Mouse (Mus musculus): ENCODE data around the gene Cadps.
"Not testable (repeated sequence)": the region's sequence is repeated elsewhere in the genome, so short reads cannot be mapped to it uniquely, and the experiment has no call there.

The Cadps gene

DNA sequence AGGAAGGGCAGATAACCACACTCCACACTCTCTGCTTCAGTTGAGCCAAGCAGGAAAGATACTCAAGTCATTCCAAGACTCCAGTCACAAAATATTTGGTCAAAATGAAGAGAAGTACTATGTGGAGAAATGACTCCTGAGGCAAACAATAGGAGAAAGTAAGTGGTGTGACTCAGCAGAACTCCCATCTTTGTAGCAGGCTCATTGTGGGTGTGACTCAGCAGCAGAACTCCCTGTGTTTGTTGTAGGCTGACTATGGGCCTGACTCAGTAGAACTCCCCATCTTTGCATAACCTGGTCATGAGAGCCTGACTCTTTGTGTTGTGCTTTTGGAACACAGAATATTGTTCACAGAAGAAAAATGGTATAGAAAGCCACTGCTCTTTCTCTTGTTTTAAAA, 231.1 kb downstream of the Cadps start:
- no peak for DNase-seq (ENCODE audit: low read depth, low spot score)

DNA sequence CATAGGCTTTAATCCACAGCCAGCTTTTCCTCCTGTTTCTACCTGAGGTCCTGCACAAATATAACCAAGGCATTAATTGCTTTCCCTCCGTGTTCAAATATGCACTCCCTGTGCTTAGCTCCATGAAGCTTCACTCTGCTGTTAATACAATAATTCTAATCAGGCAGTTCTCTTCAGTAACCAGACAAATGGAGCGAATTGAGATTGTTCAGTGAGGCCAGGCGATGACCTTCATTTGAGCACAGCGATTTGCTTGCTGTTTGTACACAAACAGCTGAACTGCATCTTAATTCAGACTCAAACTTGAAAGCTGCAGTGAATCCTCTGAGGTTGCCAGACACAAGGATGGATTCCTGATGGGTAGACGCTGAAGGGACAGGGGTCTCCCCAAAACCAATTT, 239.3 kb downstream of the Cadps start:
- no peak for DNase-seq (ENCODE audit: low read depth, low spot score)

DNA sequence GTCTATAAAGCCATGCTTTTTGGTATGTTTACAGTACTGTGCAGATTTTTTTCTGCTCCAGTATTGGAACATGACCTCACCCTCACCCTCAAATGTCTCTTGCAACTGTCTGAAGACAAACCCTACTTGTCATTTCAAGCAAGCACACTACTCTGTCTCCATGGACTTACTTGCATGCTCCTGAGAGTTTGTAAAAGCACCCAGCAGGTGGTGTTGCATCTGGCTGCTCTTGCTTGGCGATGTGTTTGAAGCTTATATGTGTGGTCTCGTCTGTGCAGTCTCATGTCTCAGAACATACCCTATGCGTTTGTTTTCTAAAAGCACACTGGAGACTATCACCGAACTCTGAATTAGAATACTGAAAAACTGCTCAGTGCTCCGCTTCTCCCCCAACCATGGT, 241.2 kb downstream of the Cadps start:
- no peak for DNase-seq (ENCODE audit: low read depth, low spot score)

DNA sequence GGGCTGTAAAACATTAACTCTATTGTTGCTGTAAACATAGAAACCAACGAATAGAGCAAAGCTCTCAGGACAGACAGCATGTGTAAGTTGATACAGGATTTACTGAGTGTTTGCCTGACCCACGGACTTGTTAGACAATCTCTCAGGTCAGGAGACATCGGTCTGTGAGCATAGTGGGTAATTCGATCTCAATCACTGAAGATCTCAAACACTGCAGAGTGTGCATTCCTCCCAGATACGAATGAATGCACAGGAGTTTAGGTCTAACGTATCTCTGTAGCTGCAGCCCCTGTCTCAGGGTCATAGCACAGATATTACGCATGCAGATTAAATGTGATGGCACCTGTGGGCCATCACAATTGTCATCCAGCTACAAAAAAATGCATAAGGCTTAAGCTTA, 242.1 kb downstream of the Cadps start:
- no peak for DNase-seq (ENCODE audit: low read depth, low spot score)

DNA sequence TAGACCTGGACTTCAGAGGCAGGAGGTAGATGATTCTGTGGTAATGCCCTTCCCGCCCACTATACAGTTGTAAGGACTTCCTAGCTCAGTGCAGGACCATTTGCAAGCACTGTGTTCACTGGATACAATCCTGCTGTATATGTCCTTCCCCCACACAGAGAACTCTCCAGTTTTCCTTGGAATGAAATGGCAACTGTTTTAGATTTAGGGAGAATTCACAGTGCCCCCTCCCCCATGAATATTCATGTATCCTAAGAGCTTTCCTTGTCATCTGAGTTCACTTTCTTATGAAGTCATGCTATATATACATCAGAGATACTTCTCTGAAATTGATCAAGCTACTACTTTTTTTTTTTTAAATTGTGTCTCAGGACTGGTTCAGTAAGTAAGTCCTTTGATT, 244.7 kb downstream of the Cadps start:
- no peak for DNase-seq (ENCODE audit: low read depth, low spot score)

DNA sequence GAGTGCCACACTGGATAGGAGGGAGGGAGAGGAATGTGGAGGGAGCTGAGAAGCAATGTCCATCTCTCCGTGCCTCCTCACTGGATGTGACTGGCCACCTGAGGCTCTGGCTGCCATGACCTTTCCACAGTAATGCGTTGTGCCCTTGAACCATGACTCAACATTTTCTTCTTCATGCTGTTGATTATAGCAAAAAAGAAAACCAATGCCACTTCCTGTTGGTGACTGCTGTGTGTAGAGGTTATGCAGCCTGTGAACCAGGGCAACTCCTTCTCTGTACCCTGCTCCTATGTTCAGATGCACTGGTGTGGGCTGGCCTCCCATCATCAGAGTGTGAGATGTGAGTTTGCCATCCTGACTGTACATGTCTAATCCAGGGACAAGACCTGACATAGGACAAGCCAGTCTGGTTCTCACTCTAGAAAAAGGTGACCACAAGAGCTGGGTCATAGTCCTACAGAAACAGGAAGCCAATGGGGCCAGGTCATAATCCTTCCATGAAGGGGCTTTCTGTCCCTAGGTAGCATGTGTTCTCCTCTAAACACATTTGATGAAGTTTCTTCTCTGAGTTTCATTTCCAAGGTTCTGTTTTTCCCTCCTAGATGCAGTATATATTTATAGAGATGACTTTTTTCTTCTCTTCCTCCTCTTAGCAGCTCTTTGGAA, 245.3 kb downstream of the Cadps start:
- DNase-seq (ENCODE audit: low read depth, low spot score), result no peak

DNA sequence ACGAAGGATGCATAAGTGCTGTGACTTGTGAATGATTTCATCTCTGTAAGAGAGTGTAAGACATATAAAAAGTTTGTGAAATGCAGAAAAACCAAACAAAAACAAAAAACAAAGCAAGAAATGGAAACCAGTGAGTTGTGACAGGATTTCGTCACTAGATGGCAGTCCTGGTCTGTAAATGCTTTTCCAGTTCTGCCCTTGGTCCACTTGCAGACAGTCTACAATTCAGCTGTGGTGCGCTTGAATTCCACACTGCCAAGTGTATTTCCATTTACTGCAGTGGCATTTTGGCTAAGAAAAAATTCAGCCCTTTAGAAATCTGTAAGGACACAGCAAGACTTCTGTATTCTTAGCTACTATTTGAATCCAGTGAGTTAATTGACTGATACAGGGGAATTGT, 247.8 kb downstream of the Cadps start:
- DNase-seq (ENCODE audit: low read depth, low spot score), result peak; percentile 48

DNA sequence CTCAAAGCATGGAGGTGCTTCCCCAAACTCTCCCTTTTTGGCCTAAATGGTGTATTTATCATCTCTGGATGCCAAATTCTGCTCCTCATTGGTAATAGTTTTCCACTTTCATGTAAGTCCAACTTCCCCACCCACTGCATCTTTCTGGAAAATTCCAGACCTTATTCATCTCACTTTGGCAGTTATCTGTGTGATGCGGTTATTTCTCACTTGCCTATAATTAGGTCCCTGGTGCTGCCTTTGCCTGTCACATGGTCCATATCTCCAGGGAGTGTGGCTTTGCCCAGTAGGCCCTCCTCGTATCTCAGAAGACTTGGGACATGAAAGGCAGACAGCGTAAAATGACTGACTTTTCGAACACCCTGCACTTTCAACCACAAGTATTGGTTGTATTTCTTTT, 248.5 kb downstream of the Cadps start:
- DNase-seq (ENCODE audit: low read depth, low spot score), result no peak

DNA sequence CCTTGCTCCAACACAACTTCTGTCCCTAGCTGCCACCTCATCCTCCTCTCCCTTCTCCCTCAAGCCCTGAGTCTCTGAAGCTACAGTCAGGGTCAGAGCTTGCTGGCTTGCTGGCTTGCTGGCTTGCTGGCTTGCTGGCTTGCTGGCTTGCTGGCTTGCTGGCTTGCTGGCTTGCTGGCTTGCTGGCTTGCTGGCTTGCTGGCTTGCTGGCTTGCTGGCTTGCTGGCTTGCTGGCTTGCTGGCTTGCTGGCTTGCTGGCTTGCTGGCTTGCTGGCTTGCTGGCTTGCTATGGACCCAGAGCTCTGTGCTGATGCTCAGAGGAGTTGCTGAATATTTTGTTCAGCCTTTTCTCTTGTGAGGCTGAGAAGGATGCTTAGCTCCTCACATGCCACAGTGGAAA, 261.1 kb downstream of the Cadps start:
- not testable (repeated sequence) for DNase-seq (ENCODE audit: low read depth, low spot score)

DNA sequence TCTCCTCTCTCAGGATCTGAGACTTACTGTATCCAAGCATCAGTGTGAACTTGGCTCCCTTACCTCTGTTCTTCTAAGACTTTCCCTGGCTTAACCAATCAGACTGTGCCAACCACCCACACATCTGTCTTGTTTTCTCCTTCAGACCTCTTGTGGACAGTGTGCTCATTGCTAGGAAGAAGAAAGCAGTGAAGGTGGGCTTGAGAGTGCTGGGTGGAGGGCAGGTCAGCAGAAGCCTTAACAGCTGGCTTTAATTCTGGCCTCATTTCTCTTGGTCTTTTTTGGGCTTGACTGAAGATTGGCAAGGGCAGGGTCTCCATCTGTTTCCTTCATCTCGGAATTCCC, 262.7 kb downstream of the Cadps start:
- no peak for DNase-seq (ENCODE audit: low read depth, low spot score)

DNA sequence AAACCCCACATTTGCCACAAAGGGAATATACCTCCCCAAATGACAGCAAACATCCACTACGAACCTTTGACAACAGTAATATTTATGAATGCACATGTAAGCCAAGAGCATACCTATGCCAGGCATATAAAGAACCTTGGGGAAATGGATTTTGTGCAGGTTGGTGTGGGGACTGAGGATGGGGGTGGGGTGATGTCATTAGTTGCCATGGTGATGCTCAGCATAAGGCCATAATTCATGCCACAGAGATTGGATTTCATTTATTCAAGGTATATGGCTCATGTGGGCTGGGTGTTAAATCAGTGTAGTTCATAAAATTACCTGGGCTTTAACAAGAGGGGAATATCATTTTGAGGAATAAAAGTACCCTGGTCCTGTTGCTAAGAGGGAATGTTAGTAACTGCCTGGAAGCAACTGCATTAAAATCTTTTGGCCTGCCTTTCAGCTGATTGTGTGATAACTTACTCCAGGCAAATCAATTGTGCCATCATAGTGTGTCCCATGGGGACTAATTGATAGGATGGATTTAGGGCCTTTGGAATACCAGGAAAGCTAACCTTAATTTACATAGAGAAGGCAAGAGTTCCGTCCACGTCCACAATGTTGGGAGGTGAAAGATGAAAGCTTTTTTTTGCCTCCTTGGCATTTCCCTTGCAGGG, 263.2 kb downstream of the Cadps start:
- no peak for DNase-seq (ENCODE audit: low read depth, low spot score)

DNA sequence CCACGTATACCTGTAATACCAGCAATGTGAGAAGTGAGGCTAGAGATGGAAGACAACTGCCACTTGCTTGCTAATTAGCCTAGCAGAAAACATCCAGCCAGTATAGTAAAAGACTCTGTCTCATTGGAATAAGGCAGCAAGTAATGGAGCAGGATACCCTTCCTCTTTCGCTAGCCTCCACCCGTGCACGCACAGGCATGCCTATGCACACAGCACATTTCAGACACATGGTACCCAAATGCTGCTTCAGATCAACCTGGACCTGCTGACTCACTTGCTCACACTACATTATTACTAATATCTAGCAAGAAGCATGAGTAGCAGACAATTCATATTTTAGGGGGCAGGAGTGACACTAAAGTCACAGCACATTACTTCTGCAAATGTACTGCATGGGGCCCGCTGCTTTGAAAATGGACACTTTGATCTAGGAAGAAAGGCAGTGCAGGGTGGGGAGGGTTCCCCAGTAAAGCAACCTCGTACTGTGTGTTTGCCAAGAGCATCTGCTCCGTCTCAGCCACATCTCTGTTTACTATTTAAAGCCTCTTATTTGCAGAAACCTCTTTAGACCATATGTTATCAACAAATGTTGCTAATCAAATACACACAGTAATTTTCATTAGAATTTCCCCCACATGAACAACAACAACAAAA, 263.8 kb downstream of the Cadps start:
- DNase-seq (ENCODE audit: low read depth, low spot score), result no peak

DNA sequence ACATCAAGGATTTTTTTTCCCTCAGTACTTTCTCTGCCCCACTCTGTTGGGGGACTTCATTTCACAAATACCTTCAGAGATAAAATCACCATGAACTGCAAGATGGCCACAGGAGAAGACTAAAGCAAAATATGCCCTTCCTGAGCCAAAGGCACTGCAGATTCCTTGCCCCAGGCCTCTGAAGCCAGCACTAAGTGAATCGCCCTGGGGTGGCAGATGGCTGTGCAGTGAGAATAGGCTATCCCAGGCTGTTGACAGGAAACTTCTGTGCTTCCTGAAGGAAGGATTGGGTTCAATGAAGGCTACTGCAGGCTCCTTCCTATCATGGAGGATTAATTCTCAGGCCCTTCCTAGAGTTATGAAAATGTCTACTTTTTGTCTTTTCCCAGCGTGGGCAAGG, 268.4 kb downstream of the Cadps start:
- no peak for DNase-seq (ENCODE audit: low read depth, low spot score)

DNA sequence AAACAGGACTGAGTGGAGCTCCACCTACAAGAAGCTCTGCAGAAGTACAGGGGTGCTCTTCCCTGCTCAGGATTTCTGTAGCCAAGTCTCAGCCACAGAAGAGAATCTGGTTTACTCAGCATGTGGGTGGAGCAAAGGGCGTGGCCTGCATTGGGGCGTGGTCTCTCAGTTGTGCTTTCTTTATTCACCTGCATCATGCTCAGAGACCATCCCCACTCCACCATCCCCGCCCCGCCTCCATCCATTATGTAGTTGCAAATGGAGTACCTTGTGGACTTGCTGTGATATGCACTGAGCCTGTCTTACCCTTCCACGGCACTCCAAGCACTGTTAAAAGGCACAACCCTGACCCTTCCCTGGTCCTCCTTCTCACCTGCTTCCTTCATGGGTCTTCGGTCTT, 271.5 kb downstream of the Cadps start:
- no peak for DNase-seq (ENCODE audit: low read depth, low spot score)

DNA sequence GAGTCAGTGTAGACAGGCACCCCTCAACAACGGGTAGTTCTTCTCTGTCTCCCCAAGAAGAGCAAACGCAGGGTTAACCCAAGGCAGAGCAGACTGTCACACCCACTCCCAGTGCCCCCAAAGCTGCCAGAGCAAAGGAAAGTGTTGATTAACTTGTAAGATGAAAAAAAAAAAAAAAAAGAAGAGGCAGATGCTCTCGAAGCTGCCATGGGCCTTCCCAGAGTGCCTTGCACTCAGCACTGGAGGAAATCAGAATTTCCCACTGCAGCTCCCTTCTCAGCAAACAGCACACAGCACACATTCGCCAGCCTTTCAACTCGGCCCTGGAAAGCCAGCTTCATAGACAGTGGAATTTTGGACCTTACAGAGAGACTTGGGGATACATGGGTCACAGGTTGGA, 271.9 kb downstream of the Cadps start:
- no peak for DNase-seq (ENCODE audit: low read depth, low spot score)

DNA sequence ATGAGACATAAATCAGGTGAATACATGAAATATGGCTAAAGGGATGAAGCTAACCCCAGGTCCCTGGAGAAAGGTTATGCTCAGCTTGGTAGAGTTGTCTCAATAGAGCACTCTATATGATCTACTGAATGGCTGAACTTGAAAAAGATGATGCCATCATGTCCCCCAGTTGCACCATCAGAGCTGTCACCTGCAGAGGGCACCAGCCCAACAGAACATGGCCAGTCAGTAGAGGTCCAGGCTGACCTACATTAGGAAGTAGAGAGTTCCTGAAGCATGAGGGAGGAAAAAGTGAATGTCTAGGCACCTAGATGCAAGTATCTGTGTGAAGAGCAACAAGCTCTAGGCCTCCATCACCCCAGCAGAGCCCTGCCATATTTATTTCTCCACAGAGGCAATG, 273.6 kb downstream of the Cadps start:
- DNase-seq (ENCODE audit: low read depth, low spot score), result no peak

DNA sequence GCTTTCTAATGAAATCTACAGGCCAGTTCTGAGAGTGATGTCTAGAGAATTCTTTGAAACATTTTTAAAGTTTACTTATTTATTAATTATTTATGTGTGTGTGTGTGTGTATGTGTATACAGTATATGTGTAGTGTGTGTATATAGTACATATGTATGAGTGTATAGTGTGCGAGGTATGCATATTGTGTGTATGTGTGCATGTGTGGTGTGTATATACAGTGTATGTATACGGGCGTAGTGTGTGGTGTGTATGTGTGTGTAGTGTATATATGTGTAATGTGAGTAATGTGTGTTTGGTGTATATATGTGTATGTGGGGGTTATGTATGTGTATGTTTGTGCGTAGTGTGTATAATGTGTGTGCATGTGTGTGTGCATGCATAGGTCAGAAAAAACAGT, 275.4 kb downstream of the Cadps start:
- no peak for DNase-seq (ENCODE audit: low read depth, low spot score)

DNA sequence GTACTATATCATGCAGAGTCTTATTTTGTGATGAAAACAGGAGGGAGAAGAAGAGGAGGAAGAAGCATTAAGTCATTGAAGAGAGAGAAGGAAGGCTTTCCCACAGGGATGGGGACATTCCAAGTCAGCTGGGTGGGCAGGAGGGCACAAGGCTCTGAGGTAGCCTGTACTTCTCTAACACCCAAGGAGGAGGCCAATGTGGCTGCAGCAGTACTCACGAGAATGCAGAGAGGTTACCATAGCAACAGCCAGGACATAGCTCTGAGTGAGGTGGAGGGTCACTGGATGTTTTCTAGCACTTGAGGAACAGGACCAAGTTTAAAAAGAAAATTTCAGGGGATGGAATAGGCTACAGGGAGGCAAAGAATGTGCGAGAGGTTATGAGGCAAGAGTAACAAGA, 281.1 kb downstream of the Cadps start:
- DNase-seq (ENCODE audit: low read depth, low spot score), result no peak

DNA sequence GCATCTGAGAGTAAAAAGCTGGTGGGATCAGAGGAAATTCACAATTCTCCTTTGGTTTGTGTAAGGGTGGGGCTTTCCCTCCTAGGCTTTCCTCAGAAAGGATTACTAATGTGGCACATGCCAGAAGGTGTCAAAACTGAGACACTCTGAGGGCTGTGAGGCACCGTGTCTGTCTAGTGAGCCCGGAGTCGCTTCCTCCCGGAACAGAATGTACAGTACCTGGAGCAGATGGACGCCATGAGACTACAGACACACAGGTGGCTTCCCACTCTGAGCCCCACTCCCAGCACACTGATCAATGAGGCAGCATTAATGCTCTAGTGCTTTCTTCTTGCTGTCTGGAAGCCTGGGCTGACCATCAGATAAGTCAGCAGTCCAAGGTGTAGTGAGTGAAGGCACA, 283.8 kb downstream of the Cadps start:
- DNase-seq (ENCODE audit: low read depth, low spot score), result no peak

DNA sequence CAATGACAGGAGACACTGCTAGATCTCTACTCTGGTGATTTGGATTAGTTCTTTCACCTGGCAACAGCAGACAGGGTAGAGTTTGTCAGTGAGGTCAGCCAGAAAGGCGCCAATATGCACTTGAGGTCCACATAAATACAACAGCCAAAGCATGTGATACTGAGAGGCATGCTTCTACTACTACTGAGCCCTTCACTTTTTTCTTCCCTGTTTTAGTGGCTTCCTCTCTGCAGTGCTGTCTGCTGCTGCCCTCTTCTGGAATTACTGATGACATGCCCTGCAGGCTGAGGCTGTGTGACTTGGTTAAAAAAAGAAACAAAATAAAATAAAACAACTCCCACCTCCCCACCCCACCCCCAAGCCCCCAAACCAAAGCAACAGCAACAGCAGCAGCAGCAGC, 291.8 kb downstream of the Cadps start:
- no peak for DNase-seq (ENCODE audit: low read depth, low spot score)

DNA sequence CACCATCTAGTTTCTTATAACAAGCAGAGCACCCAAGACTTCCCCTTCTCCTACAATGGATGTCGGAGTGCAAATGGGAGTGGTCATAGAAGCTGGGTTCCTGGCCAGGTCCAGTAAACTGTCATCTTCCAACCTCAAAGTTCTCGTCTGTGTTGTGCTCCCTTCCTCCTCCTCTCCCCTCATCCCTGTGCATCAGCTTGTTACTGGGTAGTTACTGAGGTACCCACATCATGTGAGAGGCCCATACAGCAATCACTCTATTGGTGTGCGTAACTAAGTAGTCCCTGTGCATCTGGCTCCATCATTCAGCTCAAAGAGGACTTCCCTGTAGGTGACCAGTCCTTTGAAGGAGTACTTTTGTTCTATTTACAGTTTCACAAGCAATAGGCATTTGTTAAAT, 292.3 kb downstream of the Cadps start:
- DNase-seq (ENCODE audit: low read depth, low spot score), result no peak

DNA sequence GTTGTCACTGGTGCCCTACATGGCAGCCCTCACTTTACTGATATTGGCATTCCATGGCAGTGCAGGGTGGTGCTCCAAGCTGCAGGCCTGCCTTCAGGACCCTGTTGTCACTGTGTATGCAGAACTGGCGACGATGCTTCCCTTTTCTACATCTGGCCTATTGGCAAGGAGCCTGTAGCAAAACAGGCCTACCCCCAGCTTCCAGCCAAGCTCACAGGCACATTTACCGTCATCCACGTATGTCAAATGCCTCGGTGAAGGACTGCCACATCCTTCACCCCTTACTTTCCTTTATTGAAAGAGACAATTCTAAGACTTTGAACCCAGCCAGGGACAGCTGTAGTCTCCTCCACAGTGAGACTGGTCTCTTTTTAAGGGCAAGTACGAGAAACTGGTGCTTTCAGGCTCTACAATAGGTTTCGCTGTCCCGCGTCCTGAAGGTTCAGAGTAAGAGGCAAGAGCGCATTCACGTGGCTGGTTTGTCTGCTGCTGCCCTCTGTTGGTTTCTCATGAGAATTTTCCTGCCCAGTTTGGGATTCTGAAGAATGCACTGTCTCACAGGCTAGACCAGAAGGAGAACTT, 292.8 kb downstream of the Cadps start:
- DNase-seq (ENCODE audit: low read depth, low spot score), result peak; percentile 67

DNA sequence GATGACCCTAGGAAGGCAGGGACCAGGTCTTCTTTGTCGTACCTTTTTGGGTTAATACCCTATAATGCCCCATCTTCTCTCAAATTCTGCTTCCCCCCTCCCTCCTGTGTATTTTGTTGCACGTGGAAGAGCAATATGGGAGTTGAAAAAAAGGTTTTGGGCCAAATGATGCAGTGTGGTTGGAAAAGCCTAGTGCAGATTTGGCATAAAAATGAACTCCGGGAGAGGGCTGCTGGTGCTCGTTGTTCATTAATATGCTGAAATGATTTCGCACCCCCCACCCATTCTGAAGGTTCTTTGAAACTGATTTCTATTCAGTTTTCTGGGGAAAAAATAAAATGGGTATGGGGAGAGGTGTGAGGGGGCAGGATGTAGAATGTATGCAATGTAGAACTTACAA, 295.6 kb downstream of the Cadps start:
- no peak for DNase-seq (ENCODE audit: low read depth, low spot score)

Data from embryo, embryonic 11.5 days (tissue).